Mouse (Mus musculus) neural tube, embryonic 15.5 days (tissue): ENCODE measurements around the gene Prrg2. TPM values are rescaled to one million over a fixed set of nuclear protein-coding genes. Genes with fewer than 3 reads are reported as not detected.
A peak's percentile ranks its signal among the peaks of the same experiment; 100 is the strongest.

ENCODE experiments used
- ATAC-seq: fragments of 200-750 bp; cut with Nextera tagmentation; 2 replicates; pipeline ENCODE4 v1.8.0; 2017; ENCODE audit warnings: mild to moderate bottlenecking, moderate TSS enrichment, moderate library complexity; ENCODE audit not compliant: low FRiP score
- H3K27ac ChIP-seq: fragments of 300-500 bp; sonication (generic); replicated peaks from 2 replicates; pipeline ENCODE4 v1.5.1; 2015; ENCODE audit warnings: mild to moderate bottlenecking, inconsistent platforms
- H3K27me3 ChIP-seq: fragments of 300-500 bp; sonication (generic); replicated peaks from 2 replicates; pipeline ENCODE4 v1.6.1; 2015; ENCODE audit warnings: inconsistent platforms
- H3K36me3 ChIP-seq: fragments of 300-500 bp; sonication (generic); 2 replicates; pipeline ENCODE4 v1.6.1; 2015; ENCODE audit warnings: inconsistent platforms
- H3K4me1 ChIP-seq: fragments of 300-500 bp; sonication (generic); 2 replicates; pipeline ENCODE4 v1.6.1; 2015; ENCODE audit warnings: inconsistent platforms
- H3K4me2 ChIP-seq: fragments of 300-500 bp; sonication (generic); 2 replicates; pipeline ENCODE4 v1.6.1; 2015; ENCODE audit warnings: inconsistent platforms, mild to moderate bottlenecking, moderate library complexity
- H3K4me3 ChIP-seq: fragments of 300-500 bp; sonication (generic); replicated peaks from 2 replicates; pipeline ENCODE4 v1.5.1; 2015; ENCODE audit warnings: mild to moderate bottlenecking, inconsistent platforms
- H3K9ac ChIP-seq: fragments of 300-500 bp; sonication (generic); replicated peaks from 2 replicates; pipeline ENCODE4 v1.6.1; 2015; ENCODE audit warnings: mild to moderate bottlenecking, inconsistent platforms
- H3K9me3 ChIP-seq: fragments of 300-500 bp; sonication (generic); replicated peaks from 2 replicates; pipeline ENCODE4 v1.6.1; 2016; ENCODE audit warnings: inconsistent platforms
- WGBS: fragments of 180-500 bp; shearing (Covaris S2); methylation state at CpG from one replicate; pipeline ENCODE4 v1.1.7; 2015; ENCODE audit warnings: mixed read lengths; 5-methylcytosine and 5-hydroxymethylcytosine counted together
- polyA plus RNA-seq: library from polyadenylated mRNA; unstranded; fragments of >200 nt; fragmentation: Nextera tagmentation; extraction: Ambion mirVana; gene quantifications from 2 replicates; pipeline ENCODE4 v1.2.1, GENCODE M21; 2015

Prrg2 gene
- polyA plus RNA-seq, 1 experiment from 2014 or later = 16.5 TPM

DNA sequence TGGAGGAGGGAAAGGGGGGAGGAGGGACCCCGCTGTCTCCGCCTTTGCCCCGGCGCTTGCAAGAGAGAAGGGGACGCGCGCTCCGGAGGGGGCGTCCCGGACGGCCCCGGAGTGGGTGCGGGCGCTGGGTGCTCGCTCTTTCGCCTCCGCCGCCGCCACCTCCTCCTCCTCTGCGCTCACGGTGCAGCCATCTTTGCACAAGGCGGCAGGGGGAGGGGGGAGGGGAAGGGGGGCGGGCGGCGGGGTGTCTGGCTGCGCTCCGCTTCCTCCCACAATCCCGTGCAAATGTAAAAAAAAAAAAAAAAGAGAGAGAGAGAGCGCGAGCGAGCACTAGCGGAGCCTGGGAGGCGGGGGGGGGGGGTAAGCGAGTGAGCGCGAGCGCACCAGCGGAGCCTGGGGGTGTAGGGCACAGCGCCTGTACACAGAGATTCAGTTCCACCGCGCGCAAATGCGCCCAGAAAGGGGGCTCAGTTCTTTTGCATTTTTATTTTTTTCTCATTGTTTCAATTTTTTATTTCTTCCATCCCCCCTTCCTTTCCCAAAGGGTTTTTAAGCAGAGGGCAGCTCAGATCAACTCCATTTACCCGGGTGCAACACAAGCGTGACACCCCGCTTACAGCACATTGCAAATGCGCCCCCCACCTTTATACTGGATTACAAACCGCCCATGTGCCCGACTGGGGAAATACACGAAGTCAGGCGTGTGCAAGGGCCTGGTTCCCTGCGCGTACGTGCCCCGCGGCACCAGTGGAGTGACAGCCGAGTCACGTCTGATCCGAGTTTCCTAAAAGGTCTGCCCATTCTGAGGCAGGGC is 9.2 kb downstream of the Prrg2 start:
- Histone ChIP-seq H3K27me3 (no peaks in the 10 kb centered on the region), H3K4me3 (peak overlapping the region; percentile 81), H3K9me3 (no peaks in the 10 kb centered on the region), H3K36me3 (peaks cover 20% of the 10 kb centered on the region), H3K4me2 (peak overlapping the region; percentile 97), H3K27ac (peak overlapping the region; percentile 99), H3K9ac (peak overlapping the region; percentile 66), H3K4me1 (peaks cover 43% of the 10 kb centered on the region)
- WGBS = 1% methylated on average over 42 of the region's 59 CpGs
- peak; percentile 67 for ATAC-seq

DNA sequence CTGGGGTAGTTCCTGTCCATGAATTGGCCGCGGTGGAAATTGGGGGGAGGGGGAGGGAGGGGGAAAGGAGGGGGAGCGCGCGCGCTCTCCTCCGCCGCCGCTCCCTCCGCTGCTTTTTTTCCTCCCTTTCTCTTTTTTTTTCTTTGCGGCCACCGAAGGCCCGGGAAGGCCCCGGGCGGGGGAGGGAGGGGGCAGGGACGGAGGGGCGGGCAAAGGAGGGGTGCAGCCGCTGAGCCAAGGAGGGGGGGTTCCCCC is 9.7 kb downstream of the Prrg2 start, which contains the start of gene Prr12:
Gene Prr12 (minus strand): TSS at position 20 of the 255 bp plus-strand sequence.
- 0% methylated on average over 4 of the region's 18 CpGs for WGBS
- Histone ChIP-seq H3K9ac (peak within 1 kb of the TSS; percentile 66), H3K27ac (peak within 1 kb of the TSS; percentile 99), H3K36me3 (peaks cover 25% of the 10 kb centered on the region), H3K9me3 (no peaks in the 10 kb centered on the region), H3K27me3 (no peaks in the 10 kb centered on the region), H3K4me3 (peak within 1 kb of the TSS; percentile 81), H3K4me2 (peak within 1 kb of the TSS; percentile 97), H3K4me1 (peaks cover 43% of the 10 kb centered on the region)
- no peak for ATAC-seq

DNA sequence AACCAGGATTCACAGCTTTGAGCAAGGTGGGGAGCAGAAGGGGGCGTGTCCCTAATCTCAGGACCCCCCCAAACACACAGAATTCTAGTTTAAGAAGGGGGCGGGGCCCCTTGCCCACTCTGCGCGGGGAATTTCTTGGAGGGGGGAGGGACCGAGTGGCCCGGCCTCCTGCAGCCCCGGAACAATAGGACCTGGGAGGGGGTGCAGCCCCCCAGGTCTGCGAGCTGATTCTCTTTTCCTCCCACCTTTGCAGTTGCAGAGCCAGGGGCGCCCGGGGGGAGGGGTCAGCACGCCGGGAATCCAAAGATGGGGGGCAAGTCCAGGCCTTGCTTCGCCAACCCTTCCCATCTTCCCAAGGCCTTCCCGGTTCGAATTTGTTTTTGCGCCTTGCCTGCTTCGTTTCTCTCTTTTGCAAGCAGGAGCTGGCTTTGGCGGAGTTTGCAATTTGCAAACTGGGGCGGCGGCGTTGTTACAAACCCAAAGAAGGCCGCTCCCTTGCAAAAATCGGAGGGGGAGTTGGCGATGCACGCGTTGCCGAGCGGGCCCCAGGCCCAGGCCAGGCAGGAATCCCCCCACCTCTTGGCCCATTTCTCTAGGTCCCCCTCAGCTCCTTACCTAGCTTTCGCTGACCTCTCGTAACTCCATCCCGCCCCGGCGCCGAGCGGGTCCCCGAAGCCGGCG is 10.2 kb downstream of the Prrg2 start:
- H3K4me3 ChIP-seq = peak overlapping the region; percentile 81
- H3K27ac ChIP-seq = peak overlapping the region; percentile 99
- no peak for ATAC-seq
- peak overlapping the region; percentile 97 for H3K4me2 ChIP-seq
- under 1% methylated on average over 38 of the region's 38 CpGs for WGBS
- H3K4me1 ChIP-seq = peaks cover 43% of the 10 kb centered on the region
- H3K36me3 ChIP-seq = peaks cover 30% of the 10 kb centered on the region
- H3K27me3 ChIP-seq = no peaks in the 10 kb centered on the region
- H3K9ac ChIP-seq = peak overlapping the region; percentile 66
- H3K9me3 ChIP-seq = no peaks in the 10 kb centered on the region

DNA sequence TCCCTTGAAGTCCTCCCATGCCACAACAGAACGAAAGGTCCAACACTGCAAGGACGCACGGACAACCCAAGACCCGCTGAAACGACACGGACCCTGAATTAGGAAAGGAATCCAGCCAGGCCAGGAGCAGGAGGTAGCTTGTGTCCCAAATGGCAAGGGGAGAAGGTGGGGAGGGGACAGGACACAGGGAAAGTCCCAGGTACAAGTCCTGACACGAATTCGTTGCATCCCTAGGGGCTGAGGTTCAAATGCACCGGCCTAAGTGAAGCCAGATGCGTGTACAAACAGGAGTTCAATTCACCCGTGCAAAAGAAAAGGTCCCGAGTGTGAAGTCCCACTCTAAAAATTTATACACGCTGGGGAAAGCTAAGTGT is 10.9 kb downstream of the Prrg2 start:
- ATAC-seq = no peak
- H3K27me3 ChIP-seq = no peaks in the 10 kb centered on the region

DNA sequence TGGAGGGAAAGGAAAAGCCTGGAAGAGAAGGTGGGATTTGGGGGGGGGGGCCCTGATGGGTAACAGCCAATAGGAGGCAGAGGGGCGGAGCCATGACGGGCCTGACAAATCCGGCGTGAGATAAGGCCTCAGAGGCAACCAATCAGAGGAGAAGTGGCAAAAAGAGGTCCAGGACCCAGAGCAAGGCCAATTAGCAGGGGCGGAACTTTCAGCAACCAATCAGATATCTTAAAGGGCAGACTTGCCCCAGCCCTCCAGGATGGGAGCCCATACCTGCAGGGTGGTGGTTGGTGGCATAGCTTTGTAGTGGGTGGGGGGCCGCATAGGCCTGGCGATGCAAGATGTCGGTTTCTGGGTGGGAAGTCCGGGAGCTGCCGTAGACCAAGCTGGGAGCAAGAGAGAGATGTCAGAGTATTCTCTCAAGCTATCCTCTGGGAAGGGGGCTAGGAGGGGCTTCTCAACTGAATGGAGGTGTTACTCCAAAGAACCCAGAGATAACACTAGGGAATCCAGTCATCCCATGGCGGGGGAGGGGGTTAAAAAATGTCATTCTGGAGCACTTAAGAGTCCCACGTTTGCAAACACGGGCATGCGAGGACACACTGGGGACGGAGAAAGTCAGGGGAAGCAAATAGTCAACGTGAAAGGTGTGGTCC is 11.4 kb downstream of the Prrg2 start:
- no peaks in the 10 kb centered on the region for H3K27me3 ChIP-seq
- no peaks in the 10 kb centered on the region for H3K9me3 ChIP-seq
- peaks cover 43% of the 10 kb centered on the region for H3K4me1 ChIP-seq
- peaks cover 42% of the 10 kb centered on the region for H3K36me3 ChIP-seq
- WGBS = 4% methylated on average over 16 of the region's 16 CpGs
- peak overlapping the region; percentile 81 for H3K4me3 ChIP-seq
- ATAC-seq = peak; percentile 33
- peak overlapping the region; percentile 99 for H3K27ac ChIP-seq
- peak overlapping the region; percentile 97 for H3K4me2 ChIP-seq
- H3K9ac ChIP-seq = peak overlapping the region; percentile 66

More for the DNA sequence above, 10.9 kb downstream of the Prrg2 start:
- Histone ChIP-seq H3K4me1 (peaks cover 43% of the 10 kb centered on the region), H3K27ac (peak overlapping the region; percentile 99), H3K4me2 (peak overlapping the region; percentile 97), H3K36me3 (peaks cover 37% of the 10 kb centered on the region), H3K9ac (peak overlapping the region; percentile 66), H3K4me3 (peak overlapping the region; percentile 81), H3K9me3 (no peaks in the 10 kb centered on the region)
- WGBS = 2% methylated on average over 13 of the region's 13 CpGs

GRCm38 (mm10) chr7:45048923-45049657 is 13.4 kb downstream of the Prrg2 start:
- no peak overlapping the region for H3K27ac ChIP-seq
- H3K4me1 ChIP-seq = peaks cover 38% of the 10 kb centered on the region
- no peak overlapping the region for H3K9ac ChIP-seq
- H3K9me3 ChIP-seq = no peaks in the 10 kb centered on the region
- ATAC-seq = no peak
- no peak overlapping the region for H3K4me3 ChIP-seq
- H3K4me2 ChIP-seq = no peak overlapping the region
- H3K36me3 ChIP-seq = peaks cover 62% of the 10 kb centered on the region
- no peaks in the 10 kb centered on the region for H3K27me3 ChIP-seq
- WGBS = 95% methylated on average over 23 of the region's 23 CpGs

DNA sequence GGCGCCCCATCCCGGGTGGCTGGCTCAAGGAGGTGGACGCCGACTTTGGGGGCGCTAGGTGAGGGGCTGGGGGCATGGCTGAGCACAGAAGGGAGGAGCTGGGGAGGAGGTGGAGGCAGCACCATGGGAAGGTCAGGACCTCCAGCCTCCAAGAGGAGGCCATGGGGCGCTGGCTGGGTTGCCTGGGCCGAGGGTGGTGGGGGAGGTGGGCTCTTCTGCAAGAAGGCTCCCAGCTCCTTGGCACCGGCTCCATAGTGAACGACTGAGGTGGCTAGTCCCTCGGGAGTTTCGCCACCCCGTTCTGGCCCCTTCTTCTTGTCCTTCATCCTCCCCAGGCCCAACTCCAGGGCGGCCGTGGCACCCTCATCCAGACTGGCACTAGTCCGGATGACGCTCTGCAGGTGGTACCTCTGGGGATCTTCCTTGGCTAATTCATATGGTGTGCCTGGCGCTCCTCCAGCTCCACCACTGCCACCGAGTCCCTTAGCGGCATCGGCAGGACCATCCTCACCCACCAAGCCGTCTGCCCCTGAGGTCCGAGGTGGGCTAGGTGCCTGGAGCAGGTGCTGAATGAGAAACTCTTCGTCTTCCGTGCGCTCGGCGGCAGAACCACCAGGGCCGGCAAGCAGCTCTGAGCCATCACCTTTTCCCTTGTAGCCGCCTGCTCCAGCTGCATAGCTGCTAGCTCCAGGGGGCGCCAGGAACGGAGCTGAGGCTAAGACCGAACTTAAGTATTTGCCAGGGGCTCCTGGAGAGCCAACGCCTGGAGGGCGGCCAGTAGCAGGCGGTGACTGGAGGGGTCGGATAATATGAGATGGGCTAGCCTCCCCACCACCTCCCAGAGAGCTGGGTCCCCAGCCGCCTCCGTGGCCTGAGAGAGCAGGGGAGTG is 14.2 kb downstream of the Prrg2 start:
- Histone ChIP-seq H3K36me3 (peaks cover 71% of the 10 kb centered on the region), H3K4me1 (peaks cover 33% of the 10 kb centered on the region), H3K9ac (no peak overlapping the region), H3K4me2 (no peak overlapping the region), H3K4me3 (no peak overlapping the region), H3K27me3 (no peaks in the 10 kb centered on the region), H3K27ac (no peak overlapping the region), H3K9me3 (no peaks in the 10 kb centered on the region)
- no peak for ATAC-seq
- 93% methylated on average over 38 of the region's 38 CpGs for WGBS

DNA sequence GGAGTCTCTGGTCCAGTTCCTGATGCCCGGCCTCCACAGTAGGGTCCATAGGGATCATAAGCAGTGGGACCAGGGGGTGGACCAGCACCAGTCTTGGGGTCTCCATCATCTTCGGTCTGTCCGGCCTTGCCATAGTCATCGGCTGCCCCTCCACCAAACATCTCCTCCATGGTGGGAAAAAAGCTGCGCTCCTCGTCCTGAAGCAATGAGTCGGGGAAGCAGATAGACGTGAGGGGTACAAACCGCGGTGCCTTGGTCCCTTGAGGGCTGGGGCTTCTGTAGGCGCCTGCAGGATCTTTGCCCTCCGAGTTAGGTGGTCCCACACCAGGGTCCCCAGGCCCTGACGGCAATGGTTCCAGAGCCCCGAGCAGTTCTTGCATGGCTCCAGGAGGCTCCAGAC is 15.0 kb downstream of the Prrg2 start:
- Histone ChIP-seq H3K9me3 (no peaks in the 10 kb centered on the region), H3K4me2 (no peak overlapping the region), H3K9ac (no peak overlapping the region), H3K4me3 (no peak overlapping the region), H3K27me3 (no peaks in the 10 kb centered on the region), H3K36me3 (peaks cover 78% of the 10 kb centered on the region), H3K27ac (no peak overlapping the region), H3K4me1 (peaks cover 33% of the 10 kb centered on the region)
- 96% methylated on average over 14 of the region's 14 CpGs for WGBS
- ATAC-seq = no peak

DNA sequence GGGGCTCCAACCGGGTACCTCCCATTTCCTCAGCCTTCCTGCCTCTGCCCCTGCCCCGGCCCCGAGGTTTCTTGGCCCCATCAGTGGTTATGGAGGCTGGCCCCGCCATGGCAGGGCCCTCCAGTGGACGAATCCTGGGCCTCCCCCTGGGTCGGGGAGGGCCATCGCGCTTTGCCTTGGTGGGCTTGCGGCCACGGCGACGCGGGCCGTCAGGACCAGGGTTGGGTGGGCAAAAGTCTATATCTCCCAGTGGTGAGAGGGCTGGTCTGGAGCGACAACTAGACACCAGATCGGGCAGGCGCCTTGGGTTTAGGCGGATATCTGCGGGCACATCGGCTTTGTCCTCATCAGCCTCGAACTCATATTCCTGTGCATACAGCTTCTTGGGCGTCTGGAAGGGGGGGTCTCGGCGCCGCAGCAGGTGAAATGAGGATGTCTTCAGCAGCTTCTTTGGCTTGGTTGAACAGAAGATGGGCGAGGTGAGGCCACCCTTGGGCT is 15.6 kb downstream of the Prrg2 start:
- no peak for ATAC-seq
- peaks cover 84% of the 10 kb centered on the region for H3K36me3 ChIP-seq
- no peaks in the 10 kb centered on the region for H3K27me3 ChIP-seq
- no peak overlapping the region for H3K9ac ChIP-seq
- no peak overlapping the region for H3K4me2 ChIP-seq
- H3K9me3 ChIP-seq = no peaks in the 10 kb centered on the region
- no peak overlapping the region for H3K4me3 ChIP-seq
- no peak overlapping the region for H3K27ac ChIP-seq
- H3K4me1 ChIP-seq = peaks cover 30% of the 10 kb centered on the region
- WGBS = 96% methylated on average over 26 of the region's 26 CpGs

- H3K9me3 ChIP-seq = no peaks in the 10 kb centered on the region
- no peak for ATAC-seq
- no peak overlapping the region for H3K4me2 ChIP-seq
- no peak overlapping the region for H3K27ac ChIP-seq
- H3K4me1 ChIP-seq = peaks cover 19% of the 10 kb centered on the region
- H3K9ac ChIP-seq = no peak overlapping the region
- H3K36me3 ChIP-seq = peaks cover 96% of the 10 kb centered on the region
- H3K27me3 ChIP-seq = no peaks in the 10 kb centered on the region
- WGBS = 94% methylated on average over 22 of the region's 22 CpGs
- H3K4me3 ChIP-seq = no peak overlapping the region
These were observed 16.7 kb downstream of the Prrg2 start for GRCm38 (mm10) chr7:45045741-45046140.
